Mouse (Mus musculus) ES-E14 (cell line): ENCODE measurements at regions not wholly inside any gene's neighbourhood (a gene's known extent, or its start where the extent isn't known, plus 50 kb on each side); places are given as distances from the start of the nearest gene placed in this dataset.

ENCODE experiments used
- CHD2 ChIP-seq: IDR thresholded peaks from 2 replicates; pipeline ENCODE4 v1.6.1; 2014; ENCODE audit warnings: mild to moderate bottlenecking, low read depth, low read length, inconsistent platforms
- HCFC1 ChIP-seq: IDR thresholded peaks from 2 replicates; pipeline ENCODE4 v1.6.1; 2012; ENCODE audit warnings: low read length, inconsistent platforms, borderline replicate concordance; ENCODE audit not compliant: insufficient read depth
- MAFK ChIP-seq: IDR thresholded peaks from 2 replicates; pipeline ENCODE4 v1.6.1; 2014; ENCODE audit warnings: mild to moderate bottlenecking, low read depth, low read length, inconsistent platforms; ENCODE audit not compliant: insufficient read depth
- ZC3H11A ChIP-seq: IDR thresholded peaks from 2 replicates; pipeline ENCODE4 v1.6.1; 2012; ENCODE audit warnings: low read depth, mild to moderate bottlenecking, inconsistent platforms, low read length, borderline replicate concordance
- ZNF384 ChIP-seq: IDR thresholded peaks from 2 replicates; pipeline ENCODE4 v1.6.1; 2012; ENCODE audit warnings: low read depth, low read length, inconsistent platforms

DNA sequence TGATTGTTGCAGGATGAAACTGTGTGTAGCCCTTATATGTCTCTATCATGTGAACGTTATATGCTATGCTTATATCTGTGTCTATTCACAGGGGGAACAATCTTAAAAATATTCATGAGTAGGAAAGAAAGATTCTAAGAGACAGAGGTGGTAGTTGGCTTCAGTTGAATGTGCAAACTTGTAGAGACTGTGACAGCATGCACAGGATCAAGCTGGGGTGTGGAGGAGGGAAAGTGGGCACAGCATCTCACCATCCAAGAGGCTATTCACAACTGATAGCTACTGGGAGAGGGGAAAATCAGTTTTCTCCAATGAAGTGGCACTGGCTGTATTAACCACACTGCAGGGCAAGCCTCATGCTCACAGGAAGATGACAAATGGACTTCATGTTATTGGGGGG, 194.3 kb downstream of the Lnpk start:
- no peak for TF ChIP-seq CHD2
- no peak for TF ChIP-seq HCFC1
- TF ChIP-seq ZC3H11A, result no peak
- no peak for TF ChIP-seq ZNF384
- TF ChIP-seq MAFK, result no peak
